Mouse (Mus musculus) bone marrow, adult 2 months (tissue): ENCODE data around the gene Mfsd4b3.

ENCODE experiments used
- CTCF ChIP-seq: fragments of 200-500 bp; IDR thresholded peaks from 2 replicates; pipeline ENCODE4 v1.5.1; 2011; ENCODE audit warnings: low read length, control low read depth; ENCODE audit not compliant: control insufficient read depth, insufficient read depth
- POLR2A ChIP-seq: fragments of 200-500 bp; IDR thresholded peaks from 2 replicates; pipeline ENCODE4 v1.6.1; 2011; ENCODE audit warnings: low read depth, mild to moderate bottlenecking, control low read depth, low read length, borderline replicate concordance; ENCODE audit not compliant: control insufficient read depth

GRCm38 (mm10) chr10:39961906-39962305 is 2.0 kb upstream of the Mfsd4b3 start:
- TF ChIP-seq CTCF, result no peak
- no peak for TF ChIP-seq POLR2A
